Mouse (Mus musculus) thymus, postnatal 25 days (tissue): Measurements from ENCODE around the gene Ube2v1.
A peak's percentile ranks its signal among the peaks of the same experiment; 100 is the strongest.
"Not testable (repeated sequence)": the region's sequence is repeated elsewhere in the genome, so short reads cannot be mapped to it uniquely, and the experiment has no call there.

Experiments
- DNase-seq: peaks from one replicate; pipeline ENCODE4 v3.0.0; 2022

The Ube2v1 gene

GRCm38 (mm10) chr2:167621255-167622087, 10.4 kb downstream of the Ube2v1 start:
- DNase-seq = no peak

- no peak for DNase-seq
These were observed 14.4 kb downstream of the Ube2v1 start for GRCm38 (mm10) chr2:167617472-167617871.

GRCm38 (mm10) chr2:167617034-167617433, 14.9 kb downstream of the Ube2v1 start:
- DNase-seq = no peak

- not testable (repeated sequence) for DNase-seq
These were observed 18.6 kb downstream of the Ube2v1 start for GRCm38 (mm10) chr2:167613335-167613734.

- DNase-seq = no peak
These were observed 19.8 kb downstream of the Ube2v1 start for GRCm38 (mm10) chr2:167612122-167612521.

- no peak for DNase-seq
These were observed 20.6 kb downstream of the Ube2v1 start for GRCm38 (mm10) chr2:167611287-167611686.

GRCm38 (mm10) chr2:167606745-167607123, 25.2 kb downstream of the Ube2v1 start:
- DNase-seq = no peak

- DNase-seq = no peak
These were observed 25.8 kb downstream of the Ube2v1 start for GRCm38 (mm10) chr2:167605817-167606744.

- DNase-seq = peak; percentile 87
These were observed 26.6 kb downstream of the Ube2v1 start for GRCm38 (mm10) chr2:167605178-167605794.

- DNase-seq = no peak
These were observed 28.9 kb downstream of the Ube2v1 start for GRCm38 (mm10) chr2:167602978-167603377.

GRCm38 (mm10) chr2:167602364-167602763, 29.5 kb downstream of the Ube2v1 start:
- no peak for DNase-seq

- DNase-seq = no peak
These were observed 31.4 kb downstream of the Ube2v1 start for GRCm38 (mm10) chr2:167600481-167600995.

- no peak for DNase-seq
These were observed 32.0 kb downstream of the Ube2v1 start for GRCm38 (mm10) chr2:167599917-167600316.

GRCm38 (mm10) chr2:167599195-167599594, 32.7 kb downstream of the Ube2v1 start:
- DNase-seq = no peak

GRCm38 (mm10) chr2:167597492-167598186, 34.3 kb downstream of the Ube2v1 start:
- no peak for DNase-seq

GRCm38 (mm10) chr2:167596726-167597491, 35.0 kb downstream of the Ube2v1 start:
- no peak for DNase-seq

- DNase-seq = no peak
These were observed 35.6 kb downstream of the Ube2v1 start for GRCm38 (mm10) chr2:167596262-167596661.

- DNase-seq = no peak
These were observed 36.1 kb downstream of the Ube2v1 start for GRCm38 (mm10) chr2:167595761-167596171.

- DNase-seq = no peak
These were observed 37.4 kb downstream of the Ube2v1 start for GRCm38 (mm10) chr2:167594444-167594934.

GRCm38 (mm10) chr2:167593551-167594250, 38.2 kb downstream of the Ube2v1 start:
- no peak for DNase-seq
